Mouse (Mus musculus): ENCODE results near the gene Oxa1l.
A peak's percentile ranks its signal among the peaks of the same experiment; 100 is the strongest.

The Oxa1l gene

DNA sequence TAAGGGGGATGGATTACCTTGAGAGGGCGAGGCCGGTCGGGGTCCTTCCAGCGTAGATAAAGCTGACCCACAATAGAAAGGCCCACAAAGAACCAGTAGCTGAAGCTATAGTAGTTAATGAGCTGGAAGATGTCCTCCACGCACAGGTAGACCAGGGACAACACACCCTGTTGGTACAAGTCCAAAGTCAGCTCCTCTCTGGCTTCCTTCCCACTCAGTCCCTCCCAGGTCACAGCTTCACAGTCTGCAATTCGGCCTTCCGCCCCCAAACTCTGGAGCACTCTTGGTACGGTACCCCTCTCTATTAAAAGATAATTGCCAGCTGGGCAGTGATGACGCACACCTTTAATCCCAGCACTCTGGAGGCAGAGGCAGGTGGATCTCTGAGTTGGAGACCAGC is 12.3 kb downstream of the Oxa1l start:
- DNase-seq, result no peak

DNA sequence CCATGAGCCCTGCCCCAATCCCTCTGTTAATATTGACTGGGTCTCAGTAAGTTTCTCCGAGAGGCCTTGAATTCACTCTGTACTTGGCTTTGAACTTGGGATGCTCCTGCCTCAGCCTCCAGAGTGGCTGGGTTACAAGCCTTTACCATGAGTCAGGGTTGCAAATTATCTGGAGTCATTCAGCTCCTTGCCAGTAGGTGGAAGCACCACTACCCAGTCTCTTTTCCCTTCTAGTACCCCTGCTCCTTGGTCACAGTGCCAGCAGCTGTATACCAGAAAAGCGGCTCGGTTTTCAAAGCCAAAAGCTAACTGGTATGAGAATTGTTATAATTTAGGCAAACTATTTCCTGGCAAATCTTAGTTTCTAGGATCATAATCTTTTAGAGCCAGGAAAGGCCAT is 15.3 kb downstream of the Oxa1l start:
- DNase-seq, result peak; percentile 60

DNA sequence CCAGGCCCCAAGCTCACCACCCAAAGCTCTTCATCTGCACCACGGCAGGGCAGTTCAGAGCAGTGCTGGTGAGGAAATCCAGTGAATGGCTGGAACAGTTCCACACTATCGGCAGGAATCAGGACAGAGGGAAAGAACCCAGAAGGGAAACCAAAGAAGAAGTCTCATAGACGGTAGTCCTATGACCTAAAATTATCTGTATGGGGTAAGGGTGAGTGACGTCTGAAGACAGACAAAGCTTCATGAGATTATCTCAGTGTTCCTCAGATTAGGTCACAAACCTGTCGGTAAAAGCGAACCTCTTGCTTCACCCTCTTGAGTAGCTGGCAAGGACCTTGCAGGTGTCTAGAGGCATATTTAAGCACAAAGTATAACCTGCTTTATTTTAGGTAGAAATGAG is 16.5 kb downstream of the Oxa1l start:
- DNase-seq, result no peak

DNA sequence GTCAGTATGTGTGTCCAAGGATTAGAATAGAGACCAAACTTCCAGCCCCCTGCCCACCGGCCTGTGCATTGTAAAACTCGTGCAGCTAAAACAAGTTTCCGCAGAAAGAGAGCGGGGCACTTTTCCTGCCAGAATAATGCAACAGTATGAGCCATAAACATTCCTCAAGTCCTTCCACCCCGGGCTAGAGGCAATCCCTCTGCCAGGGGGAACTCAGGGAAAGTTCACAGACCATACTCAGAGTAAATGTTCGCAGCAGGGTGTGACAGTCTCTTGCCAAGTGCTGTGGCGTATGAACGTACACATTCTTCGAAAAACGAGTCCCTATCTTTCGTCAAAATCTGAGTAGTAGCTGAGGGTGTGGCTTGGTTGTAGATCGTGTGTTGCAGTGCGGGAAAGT is 18.9 kb downstream of the Oxa1l start:
- no peak for DNase-seq

DNA sequence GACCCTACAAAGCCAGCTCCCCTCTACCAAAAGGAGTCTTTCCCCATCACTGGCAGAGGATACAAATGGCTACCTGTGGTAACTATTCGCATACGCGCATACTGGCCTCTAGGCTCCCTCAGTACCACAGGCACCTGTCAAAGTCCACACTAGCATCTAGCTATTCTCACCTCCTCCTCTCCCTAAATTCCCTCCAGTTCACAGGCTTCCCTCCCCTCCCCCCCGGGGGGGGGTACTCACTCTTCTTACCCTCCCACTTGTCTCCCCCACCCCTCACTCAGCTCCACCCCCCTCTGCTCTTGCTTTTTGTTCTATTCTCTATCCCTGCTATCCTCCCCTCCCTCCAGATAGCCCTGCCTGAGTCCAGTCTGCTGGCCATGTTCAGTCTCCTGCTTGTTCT is 20.0 kb downstream of the Oxa1l start:
- DNase-seq, result no peak

DNA sequence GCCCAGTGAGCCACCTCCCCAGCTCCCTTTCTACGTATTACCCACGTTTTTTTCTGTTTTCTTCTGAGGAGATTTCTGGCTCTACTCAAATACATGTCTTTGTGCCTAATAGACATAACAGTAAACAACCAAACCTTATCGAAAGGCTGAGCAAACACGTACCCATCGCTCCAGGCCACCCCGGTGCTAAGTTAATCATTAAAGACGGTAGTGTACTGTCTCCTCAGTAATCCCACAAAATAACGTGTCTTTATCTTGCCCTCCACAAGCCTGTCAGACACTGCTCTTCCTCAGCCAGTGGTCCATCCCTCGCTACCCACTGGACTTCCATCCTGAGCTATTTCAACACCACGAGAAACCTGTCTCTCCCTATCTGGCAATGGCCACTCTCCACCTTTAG is 21.2 kb downstream of the Oxa1l start:
- DNase-seq, result no peak

DNA sequence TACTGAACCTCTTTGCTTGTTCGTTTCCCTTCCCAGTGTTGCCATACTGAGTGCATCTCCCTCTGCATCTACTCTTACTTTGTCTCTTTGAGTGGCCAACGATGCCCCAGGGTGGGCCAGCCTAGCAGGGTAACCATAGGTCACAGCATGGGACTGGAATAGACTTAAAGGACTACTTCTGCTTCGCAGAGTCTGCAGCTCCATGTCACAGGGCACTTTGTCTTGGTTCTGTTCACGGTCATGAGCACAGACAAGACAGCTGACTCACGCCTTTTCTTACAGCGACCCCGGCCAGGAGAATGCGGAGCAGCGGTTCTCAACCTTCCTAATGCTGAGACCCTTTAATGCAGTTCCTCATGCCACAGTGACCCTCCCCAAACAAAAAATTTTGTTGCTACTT is 22.0 kb downstream of the Oxa1l start:
- DNase-seq, result no peak

DNA sequence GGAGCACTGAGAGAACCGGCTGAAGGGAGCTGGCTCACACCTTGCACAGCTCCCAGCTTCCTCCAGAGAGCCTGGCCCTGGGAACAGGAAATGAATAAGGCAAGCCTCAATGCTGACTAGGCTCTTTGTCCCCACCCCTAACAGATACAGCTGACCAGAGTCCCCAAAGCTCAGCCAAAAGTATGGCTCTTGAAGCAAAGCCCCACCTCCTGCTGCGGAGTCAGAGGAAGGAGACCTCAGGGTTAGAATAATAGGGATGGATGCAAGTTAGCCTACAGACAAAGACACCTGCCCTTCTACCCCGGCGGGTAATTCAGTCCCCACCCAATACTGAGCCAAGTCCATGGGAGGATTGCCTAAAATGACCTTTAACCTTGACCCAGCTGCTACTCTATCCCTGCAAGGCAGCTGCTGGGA is 22.7 kb downstream of the Oxa1l start:
- DNase-seq, result no peak

DNA sequence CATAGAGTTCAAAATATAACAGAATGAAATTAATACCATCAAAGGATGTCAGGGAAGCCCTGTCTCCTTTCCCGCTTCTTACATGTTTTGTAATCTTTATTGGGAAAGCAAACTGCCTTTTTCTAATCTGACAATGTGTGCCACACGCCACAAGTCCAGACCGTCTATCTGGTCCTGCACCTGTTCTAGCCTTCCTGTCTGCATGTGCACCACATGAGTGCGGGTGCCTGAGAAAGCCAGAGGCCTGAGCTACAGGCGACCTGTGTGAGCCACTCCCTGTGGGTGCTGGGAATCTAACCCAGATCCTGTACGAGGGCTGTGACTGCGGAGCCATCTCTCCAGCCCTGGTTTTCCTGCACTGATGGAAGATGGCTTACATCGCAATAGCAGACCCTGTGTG is 23.8 kb downstream of the Oxa1l start:
- no peak for DNase-seq

DNA sequence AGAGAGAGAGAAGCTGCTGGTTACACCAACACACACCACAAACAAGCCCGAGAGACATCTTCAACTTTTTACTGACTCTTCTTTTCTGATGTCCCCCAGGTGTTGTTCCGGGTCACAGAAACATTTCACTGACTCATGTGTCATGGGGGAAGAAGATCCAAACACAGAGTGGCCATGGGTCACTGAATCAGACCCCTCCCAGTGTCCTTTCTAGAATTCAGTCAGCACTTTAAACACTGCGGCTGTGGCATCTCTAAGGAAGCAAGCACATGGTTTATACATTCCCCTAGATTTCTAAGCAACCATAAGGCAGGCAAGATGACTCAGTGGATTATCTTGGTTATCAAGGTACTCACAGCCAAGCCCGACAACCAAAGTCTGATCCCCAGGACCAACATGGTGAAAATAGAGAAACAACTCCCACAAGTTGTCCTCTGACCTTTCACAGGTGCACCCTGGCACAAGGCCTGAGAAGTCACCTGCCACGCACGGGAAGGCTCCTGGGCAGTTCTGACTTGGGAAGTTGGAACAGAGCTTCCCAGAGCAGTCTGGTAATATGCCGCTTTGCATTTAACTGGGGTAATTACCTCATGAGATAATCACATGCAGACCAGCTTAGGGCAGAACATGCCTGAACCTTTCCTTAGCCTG is 25.5 kb downstream of the Oxa1l start:
- DNase-seq, result no peak

DNA sequence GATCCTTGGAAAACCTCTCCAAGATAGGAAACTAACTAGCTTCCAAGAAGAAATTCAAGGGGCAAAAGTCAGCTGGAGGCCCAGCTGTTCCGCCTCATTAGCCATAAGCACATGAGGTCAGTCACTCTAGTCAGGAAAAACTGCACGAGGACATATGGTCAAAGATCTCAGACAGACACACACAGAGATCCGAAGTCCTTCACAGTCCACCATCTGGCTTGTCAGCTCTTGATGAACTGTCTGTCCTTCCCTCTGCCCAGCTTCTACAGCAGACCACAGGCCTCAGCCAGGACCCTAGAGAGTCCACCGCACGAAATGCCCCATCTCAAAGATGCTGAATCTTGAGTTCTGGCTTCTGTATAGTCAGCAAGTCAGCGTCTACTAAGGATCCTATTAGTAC is 26.9 kb downstream of the Oxa1l start:
- DNase-seq, result no peak

DNA sequence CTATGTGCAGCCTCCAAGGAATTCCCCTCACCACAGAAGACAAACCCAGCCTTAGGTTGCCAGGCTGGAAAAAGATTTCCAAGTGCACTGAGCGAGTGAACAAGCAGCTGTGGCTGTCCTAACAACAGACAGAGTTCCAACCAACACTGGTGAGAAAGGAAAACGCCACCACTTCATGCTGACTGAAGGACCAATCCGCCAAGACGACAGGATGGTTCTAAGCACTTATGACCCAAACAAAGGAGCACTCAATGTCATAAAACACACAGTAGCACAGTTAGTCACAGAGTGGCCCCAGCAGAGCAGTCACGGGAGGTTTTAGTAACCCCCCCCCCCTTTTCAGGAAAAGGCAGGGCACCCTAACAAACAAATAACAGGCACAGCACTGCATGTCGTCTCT is 30.2 kb downstream of the Oxa1l start:
- DNase-seq, result no peak

DNA sequence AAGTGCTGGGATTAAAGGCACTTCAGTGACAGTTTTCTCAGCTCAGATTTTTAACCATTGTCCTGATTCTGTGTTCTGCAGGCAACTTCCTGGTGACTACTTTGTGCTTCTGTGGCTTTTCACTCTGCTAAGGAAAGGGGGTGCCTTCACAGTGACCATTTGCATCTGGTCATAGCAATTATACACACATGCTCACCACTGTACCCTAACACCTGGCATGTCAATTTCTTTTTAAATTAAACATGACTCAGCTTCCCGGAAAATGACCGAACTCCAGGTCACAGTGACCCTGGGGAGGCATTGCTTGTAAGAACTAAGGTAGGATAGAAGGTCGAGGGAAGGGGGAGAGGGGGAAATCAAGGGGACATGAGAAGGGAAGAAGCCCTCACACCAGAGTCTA is 33.2 kb downstream of the Oxa1l start:
- no peak for DNase-seq

DNA sequence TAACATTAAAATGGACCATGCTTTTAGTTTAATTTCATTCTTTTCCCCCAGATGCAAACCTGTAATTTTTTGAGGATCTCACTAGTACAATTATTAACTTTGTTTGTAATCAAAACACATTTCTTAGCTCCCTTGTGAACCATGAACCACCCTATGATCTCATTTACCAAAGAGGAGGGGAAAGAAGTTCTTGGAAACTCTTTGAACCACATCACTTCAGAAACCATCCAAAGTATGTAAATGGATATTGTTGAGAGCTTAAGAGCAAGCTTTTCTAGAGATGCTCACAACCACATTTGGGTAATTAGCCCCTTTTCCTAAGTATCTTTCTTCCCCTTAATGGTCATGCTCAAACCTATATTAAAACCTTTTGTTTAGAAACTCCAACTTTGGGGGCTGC is 33.7 kb downstream of the Oxa1l start:
- no peak for DNase-seq

DNA sequence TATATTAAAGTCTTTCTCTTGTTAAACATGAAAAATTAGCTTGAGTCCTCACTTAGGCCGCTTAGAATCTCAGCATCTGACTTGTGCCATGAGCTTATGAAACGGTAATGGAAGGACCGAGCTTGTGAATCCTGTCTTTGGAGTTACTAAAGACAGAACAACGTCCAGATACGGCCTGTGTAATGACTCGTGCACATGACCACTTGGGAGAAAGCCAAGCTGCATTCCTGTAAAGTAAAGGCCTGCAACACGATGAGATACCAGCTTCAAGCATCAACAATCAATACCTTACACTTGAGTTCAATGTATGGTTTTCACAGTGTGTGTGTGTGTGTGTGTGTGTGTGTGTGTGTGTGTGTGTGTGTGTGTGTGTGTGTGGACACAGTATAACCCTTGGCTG is 36.1 kb downstream of the Oxa1l start:
- no peak for DNase-seq

DNA sequence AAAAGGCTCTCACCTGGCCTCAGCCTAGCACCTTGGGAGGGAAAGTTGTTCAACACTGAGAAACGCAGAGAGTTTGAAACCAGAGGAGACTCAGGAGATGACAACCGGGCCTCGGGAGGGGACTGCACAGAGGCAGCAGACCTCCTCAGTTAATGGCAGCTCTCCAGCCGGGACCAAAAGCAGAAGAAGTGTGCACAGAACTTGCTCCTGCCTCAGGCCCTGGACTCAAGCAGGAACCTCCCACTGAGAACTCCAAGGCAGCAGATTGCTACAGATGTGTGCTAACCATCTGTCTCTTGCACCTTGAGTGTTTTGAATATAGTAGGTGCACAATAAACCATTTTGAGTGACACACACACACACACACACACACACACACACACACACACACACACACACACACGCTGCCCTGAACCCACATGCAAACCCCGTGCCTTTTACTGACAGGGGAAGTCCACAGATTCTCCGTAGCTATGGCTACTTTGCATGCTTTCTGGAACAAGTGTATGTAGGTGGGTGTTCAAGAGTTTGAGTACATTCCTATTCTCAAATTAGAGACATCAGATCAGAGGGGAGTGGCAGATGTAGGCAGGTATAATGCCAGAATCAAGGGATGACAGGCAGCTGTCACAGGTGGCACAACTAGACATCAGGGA is 37.4 kb downstream of the Oxa1l start:
- no peak for DNase-seq

DNA sequence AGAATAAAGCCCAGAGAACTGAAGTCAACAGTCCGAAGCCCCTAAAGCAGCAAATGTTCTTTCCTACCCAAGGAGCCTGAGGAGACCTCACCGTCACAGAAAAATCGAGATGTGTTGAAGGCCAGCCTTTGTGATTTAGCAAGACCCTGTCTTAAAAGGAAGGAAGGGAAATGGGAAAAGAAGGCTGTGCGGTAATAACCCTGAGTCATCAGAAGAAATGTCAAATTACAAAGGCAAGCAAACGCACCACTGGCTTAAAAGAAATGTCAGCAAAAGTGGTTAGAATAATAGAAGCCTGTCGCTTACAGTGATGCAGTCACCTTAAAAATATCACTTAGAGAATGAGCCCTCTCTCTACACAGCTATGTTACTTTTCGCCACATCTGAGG is 37.9 kb downstream of the Oxa1l start:
- DNase-seq, result no peak

DNA sequence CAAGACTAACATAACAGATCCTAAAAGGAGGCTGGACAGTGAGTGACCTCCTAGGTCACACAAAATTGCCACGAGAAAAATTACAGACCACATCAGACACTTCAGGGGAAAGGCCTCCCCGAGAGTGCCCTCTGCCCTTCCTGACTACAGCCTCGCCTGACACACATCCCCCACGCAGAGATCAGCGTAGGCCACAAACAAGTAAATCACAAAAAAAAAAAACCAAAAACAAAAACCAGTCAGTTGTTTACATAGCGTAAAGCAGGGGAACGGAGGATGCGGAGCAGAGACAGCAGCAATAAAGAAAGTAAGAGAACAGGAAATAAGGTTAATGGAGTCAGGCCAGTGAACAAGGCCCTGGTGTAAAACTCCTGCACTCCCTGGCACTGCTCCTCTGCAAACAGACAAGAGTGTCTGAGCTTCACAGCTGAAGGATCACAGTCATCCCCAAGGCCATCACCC is 38.3 kb downstream of the Oxa1l start:
- no peak for DNase-seq

DNA sequence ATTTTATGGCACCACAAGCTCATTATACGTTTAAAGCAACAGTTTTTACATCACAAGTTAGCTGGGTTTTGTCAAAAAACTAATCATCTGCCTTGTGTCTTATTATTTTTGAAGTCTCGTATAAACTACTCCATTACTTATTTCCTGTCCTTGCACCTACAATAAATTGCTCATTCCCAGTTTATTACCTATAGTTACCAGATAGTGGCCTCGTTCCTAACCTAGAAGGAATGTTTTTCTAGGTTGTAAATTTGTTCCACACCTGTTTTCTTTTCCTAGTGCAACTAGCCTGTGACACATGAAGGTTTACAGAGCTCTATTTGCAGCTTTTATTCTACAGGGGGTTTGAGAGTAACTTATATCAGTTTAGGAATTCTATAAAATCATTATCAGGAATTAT is 41.1 kb downstream of the Oxa1l start:
- DNase-seq, result no peak

DNA sequence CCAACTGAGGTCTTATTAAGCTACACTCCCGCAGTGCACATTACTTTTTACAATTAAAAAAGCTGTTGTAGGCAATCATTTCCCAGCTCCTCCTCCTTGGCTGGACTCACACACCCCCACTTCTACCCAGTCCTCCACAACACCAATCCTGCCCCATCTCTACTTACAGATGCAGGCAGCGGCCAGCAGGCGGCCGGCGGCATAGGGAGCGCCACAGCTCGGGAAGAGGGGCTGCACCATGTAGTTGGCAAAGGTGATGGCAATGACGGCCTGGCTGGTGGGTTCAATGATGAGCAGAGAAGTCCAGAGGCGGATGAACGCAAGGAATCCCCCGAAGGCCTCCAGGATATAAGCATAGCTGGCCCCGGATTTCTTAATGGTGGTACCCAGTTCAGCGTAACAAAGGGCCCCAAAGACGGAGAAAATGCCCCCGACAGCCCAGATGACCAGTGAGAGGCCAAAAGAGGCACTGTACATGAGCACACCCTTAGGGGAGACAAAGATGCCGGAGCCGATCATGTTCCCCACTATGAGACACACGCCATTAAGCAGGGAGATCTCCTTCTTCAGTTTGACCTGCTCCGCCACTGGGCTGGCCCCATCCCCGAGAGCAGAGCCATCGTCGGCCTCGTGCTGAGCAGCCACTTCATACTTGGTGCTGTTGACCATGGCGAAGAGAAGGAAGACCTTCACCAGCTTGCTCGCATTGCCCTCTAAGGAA is 47.9 kb downstream of the Oxa1l start:
- DNase-seq, result no peak

DNA sequence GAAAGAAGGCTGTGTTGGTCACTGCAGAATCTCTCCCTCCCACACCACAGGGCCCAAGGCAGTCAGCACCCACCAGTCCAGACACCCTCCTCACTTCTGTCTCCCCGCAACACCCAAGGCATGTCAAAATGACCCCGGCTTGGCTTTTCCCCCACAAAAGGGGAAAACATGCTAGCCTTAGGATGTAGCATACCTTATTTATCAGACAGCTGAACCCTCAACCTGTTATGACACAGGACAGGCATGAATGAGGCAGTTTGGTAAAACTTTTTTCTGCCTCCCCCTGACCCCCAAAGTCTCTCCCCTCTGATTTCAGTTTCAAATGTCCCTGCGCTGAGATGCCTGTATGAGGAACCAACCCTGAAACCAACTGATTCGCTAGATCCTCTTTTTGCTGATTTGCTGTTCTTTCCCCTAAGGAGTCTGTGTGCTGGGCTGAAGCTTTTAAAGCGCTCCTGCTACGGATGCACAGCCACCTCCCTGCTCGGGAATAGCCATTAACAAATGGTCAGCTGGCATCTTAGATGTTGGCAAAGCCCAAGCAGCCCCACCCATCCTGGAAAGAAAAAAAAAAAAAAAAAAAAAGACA is 48.5 kb downstream of the Oxa1l start:
- no peak for DNase-seq

DNA sequence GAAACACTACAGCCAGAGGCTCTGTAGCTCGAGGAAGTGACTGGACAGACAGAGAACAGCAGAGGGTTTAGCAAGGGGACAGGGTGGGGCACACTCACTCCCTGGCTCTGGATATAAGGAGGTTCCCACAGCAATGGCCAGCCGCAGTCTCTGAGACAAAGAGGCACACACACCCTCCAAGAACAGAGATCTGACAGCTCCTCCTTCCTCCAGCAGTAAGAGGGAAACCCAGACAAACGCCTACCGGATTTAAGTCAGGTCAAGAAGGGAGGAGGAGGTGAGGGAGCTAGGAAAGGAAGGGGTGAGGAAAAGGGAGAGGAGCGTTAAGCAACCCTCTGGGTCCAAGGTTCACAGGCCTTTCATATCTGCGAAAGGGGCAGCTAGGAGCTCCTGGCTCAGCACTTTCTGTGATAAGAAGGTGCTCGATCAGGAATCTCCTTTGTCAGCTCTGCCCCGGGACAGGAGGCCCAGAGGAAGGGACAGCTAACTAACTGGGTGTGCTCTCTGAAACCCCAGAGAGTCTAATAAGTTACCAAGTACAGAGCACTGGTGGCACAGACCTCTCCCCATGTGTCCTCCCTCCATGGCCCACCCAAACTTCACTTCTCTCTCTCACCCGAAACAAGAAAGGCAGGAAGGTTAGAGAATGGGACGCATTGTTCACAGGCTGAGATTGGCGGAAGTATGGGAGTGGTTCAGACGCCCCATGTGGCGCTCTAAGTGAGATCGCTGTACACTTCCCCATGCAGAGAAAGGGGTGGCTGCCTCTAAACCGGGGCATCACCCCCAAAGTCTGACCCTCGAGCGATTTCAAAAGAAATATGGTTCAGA is 49.6 kb downstream of the Oxa1l start:
- DNase-seq, result no peak

DNA sequence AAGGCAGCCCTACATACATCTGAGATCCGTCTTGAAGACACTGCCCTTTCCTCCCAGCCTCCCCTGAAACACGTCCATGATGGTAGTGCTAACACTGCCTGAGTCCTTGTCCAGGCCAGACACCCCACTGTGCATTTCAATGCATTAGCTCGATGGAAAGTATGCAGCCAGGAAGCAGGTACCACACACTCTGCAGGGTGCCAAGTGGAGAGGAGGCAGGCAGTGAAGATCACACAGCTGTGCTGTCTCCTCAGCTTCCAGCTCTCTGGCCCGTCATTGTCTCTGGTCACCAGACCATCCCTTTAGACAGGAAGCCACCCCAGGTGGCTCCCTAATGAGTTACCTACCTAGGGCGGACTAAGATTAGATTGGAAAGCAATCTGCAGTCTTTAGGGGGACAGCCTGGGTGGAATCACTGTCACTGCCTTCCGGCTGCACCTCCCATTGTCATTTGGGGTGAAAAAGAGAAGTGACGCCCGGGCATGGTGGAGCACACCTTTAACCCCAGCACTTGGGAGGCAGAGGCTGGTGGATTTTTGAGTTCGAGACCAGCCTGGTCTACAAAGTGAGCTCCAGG is 51.5 kb downstream of the Oxa1l start:
- no peak for DNase-seq
